Mouse (Mus musculus) common myeloid progenitor, adult 5-6 weeks (primary cell): ENCODE measurements around the gene Smurf1. TPM values are rescaled to one million over a fixed set of nuclear protein-coding genes. Genes with fewer than 3 reads are reported as not detected.

Experiments
- ATAC-seq: replicated peaks from 2 replicates; pipeline ENCODE4 v1.8.0; 2016; ENCODE audit warnings: low read depth, mild to moderate bottlenecking, moderate TSS enrichment, inconsistent platforms; ENCODE audit not compliant: poor library complexity, severe bottlenecking
- total RNA-seq: library from RNA; stranded (forward); fragments of 200-1000, 187-1606 nt; gene quantifications from 2 replicates; pipeline ENCODE4 v1.2.3, GENCODE M21; 2017

Gene Smurf1
- total RNA-seq = 3.1 and 4.4 TPM in 2 replicates

GRCm38 (mm10) chr5:144965639-144966351, at the start of gene Smurf1:
Gene Smurf1, minus strand, starts transcription at chr5:144965847.
- ATAC-seq = peak; percentile 43

DNA sequence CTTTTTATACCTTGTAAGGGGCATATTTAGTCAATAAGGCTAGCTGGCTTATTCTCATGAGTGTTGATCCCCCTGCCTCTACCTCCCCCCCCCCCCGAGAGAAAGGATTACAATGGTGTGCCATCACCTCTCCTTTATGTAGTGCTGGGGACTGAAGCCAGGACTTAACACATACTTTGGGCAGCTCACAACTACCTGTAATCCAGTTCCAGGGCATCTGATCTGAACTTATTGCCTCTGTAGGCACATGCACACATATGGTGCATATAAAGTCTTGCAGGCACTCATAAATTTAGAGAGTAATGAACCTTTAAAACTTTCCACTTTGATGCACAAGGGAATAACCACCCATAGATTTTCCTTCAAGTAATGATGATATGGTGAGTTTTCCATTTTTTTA, 48.6 kb upstream of the Smurf1 start:
- no peak for ATAC-seq

DNA sequence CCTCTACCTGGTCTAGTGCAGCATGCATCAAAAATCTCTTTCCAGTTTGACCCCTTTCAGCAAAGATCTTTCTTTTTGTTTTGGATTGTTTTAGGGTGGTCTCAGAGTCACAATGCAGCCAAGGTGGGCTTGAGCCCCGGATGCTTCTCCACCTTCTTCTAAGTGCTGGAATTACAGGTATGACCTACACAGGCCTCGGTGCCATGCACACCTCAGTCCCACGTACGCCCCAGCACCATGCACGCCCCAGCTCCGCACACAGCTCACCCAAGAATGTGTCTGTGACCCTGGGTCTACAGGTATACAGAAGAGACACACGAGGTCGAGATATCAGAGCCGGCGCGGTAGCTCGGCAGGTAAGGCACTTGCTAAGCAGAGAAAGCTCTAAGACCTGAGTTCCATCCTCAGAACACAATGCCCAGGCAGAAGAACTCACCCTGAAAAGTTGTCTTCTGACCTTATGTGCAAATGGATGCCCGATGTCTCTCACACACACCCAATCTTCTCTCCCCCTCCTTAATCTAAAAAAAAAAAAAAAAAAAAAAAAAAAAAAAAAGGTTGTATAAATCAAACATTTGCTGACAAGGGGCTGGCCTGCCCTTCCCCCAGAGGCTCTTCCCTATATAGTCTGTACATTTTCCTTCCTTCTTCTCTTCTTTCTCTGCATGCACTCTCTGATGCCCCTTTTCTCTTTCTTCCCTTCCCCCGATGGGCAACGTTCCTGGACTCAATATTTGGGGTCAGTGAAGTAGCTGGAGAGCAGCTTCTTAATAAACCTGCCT, 43.4 kb upstream of the Smurf1 start:
- ATAC-seq = no peak

DNA sequence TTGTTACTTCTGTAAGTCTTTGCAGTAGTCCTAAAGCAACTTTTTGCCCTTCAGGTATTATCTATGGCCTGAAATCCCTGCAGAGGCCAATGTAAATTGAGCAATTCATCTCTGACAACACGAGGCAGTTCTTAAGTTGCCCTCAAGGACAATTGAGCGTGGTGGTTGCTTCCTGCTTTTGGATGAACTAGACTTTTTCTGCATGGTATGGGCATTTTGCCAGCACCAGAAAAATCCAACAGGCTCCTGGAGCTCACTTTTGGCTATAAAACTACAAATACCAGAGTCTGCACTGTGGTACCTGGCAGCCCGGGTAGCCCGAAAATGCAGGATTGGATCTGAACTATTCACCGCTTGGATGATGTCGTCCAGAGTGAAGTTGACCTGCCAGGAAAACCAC, 39.9 kb upstream of the Smurf1 start:
- no peak for ATAC-seq

GRCm38 (mm10) chr5:145004495-145004894, 38.8 kb upstream of the Smurf1 start:
- ATAC-seq = no peak

DNA sequence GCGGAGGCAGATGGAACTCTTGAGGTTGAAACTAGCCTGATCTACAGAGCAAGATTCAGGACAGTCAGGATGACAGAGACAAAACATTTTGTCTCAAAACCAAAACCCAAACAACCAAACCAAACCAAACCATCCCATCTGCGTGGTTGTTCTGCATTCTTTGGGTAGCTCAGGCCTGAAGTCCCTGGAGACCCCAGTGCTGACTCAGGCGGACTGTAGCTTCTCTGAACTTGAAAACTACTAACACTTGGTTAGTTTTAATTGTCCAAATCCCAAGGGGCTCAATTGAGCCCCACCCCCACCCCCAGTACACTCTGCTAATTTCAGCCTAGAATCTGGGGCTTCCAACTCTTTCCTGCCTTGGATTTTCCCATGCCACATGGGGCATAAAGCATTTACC, 37.7 kb upstream of the Smurf1 start:
- ATAC-seq = no peak

GRCm38 (mm10) chr5:144998491-144998890, 32.8 kb upstream of the Smurf1 start:
- ATAC-seq = peak; percentile 97

GRCm38 (mm10) chr5:144990481-144990880, 24.8 kb upstream of the Smurf1 start:
- ATAC-seq = no peak

- no peak for ATAC-seq
Measured at GRCm38 (mm10) chr5:144990051-144990450, 24.4 kb upstream of the Smurf1 start.

DNA sequence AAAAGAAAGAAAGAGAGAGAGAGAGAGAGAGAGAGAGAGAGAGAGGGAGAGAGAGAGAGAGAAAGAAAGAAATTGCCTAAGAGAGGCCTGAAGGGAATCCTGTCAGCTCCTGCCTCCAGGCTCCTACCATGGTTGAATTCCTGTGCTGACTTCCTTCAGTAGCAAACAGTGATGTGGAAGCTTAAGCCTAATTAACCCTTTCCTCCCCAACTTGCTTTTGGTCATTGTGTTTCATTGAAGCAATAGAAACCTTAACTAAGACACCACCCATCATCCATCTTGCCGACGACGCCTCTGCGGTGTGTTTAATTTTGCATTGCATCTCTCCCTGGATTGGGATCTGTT, 23.4 kb upstream of the Smurf1 start:
- peak; percentile 18; the same call in 1 of the 2 replicates for ATAC-seq

- peak; percentile 73 for ATAC-seq
Measured at GRCm38 (mm10) chr5:144988340-144989060, 22.9 kb upstream of the Smurf1 start.

- no peak for ATAC-seq
Measured at GRCm38 (mm10) chr5:144987561-144987960, 21.9 kb upstream of the Smurf1 start.

DNA sequence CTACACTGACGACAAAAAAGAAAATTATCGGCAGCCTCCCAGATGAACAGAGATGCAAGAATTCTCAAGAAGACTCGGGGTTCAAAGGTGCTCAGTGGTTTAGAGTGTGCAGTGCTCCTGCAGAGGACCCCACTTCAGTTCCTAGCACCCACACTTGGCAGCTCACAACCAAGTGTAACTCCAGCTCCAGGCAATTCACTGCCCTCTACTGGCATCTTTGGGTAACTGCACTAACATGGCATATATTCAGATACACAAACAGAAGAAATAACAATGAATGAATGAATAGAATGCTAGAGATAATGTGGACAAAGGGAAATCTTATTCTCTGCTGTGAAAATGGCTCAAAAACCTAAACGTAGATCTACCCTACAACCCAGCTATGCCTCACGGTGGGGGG, 19.2 kb upstream of the Smurf1 start:
- ATAC-seq = no peak

- no peak for ATAC-seq
Measured at GRCm38 (mm10) chr5:144983227-144983626, 17.6 kb upstream of the Smurf1 start.

DNA sequence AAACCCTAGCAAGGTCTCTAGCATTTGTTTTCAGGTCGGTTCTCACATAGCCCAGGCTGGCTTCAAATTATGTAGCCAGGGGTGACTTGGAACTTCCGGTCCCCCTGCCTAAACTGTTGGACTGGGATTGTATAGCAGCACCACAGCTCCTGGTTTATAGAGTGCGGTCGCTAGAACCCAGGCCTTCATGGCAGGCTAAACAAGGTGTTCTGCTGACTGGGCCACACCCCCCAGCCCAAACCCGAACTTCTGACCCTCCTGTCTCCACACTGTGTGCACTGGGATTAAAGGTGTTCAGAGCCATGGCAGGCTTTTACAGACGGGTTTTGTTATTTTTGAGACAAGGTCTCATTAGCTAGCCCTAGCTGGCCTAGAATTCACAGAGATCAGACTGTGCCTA, 13.5 kb upstream of the Smurf1 start:
- no peak for ATAC-seq

- ATAC-seq = no peak
Measured at GRCm38 (mm10) chr5:144978533-144979107, 13.0 kb upstream of the Smurf1 start.

- no peak for ATAC-seq
Measured at GRCm38 (mm10) chr5:144971266-144971665, 5.6 kb upstream of the Smurf1 start.

DNA sequence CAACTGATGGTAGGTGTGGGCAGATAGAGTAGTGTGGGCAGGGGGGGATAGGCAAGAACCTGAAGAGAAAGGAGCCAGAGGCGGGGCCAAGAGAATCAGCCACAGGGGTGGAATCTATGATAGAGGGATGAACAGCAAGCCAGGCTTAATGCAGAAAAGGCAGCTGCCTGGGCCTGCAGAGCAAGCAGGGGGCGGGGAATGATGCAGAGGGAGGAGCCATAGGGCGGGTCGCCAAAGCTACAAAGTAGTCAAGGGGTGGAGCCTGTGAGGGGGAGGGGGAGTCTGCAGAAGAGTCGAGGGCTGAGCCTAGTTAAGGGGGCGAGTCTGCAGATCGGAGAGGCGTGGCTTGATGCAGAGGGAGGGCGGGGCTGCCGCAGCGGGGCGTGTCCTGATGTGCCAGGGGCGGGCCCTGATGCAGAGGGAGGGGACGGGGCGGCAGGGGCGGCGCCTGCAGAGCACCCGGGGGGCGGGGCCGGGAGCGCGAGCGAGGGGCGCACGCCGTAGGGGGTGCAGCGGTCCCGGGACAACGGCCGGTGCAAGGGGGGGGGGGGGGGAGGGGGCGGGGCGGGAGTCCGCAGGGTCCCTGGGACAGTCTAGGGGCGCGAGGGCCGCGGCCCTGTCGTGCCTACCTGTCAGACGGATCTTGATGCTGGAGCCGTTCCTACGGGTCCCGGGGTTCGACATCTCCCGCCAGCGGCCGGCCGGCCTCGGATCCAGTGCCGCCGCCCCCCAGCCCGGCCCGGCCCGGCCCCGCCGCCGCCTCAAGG, 592 bp downstream of the Smurf1 start:
- peak; percentile 77 for ATAC-seq

GRCm38 (mm10) chr5:144964465-144964864, 1.2 kb downstream of the Smurf1 start:
- no peak for ATAC-seq

DNA sequence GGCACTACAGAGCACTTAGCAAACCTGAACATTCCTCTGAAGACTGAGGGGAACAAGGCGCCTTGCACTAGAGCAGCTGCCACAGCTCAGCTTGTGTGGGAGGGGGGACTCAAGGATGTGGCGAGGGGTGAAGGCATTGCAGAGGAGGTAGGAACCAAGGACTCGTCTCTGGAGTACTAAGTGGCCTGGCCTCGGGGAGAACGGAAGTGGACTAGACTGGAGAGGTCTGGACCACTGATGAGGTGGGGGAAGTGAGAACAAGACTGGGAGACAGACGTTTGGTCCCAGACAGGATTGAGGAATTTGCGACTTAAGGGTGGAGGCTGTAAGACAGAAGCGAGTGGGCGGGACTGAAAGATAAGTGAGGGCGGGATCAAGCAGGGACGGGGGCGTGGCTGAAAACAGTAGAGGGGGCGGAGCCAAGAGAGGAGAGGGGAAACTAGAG, 1.8 kb downstream of the Smurf1 start:
- peak; percentile 37 for ATAC-seq
